Mouse (Mus musculus) cerebellum, adult 8-10 months (tissue): ENCODE results near the gene Gon4l.
"Not testable (repeated sequence)": the region's sequence is repeated elsewhere in the genome, so short reads cannot be mapped to it uniquely, and the experiment has no call there.

ENCODE experiments used
- DNase-seq: peaks from one replicate; pipeline ENCODE4 v3.0.0; 2022

Gene Gon4l

GRCm38 (mm10) chr3:88834951-88835491, at the start of gene Gon4l:
Gene Gon4l (plus strand): TSS chr3:88835231.
- peak; percentile 41 for DNase-seq

- DNase-seq = not testable (repeated sequence)
Observed at GRCm38 (mm10) chr3:88786323-88786722, 48.7 kb upstream of the Gon4l start.

- DNase-seq = not testable (repeated sequence)
Observed at GRCm38 (mm10) chr3:88786805-88787204, 48.2 kb upstream of the Gon4l start.

- not testable (repeated sequence) for DNase-seq
Observed at GRCm38 (mm10) chr3:88788033-88788432, 47.0 kb upstream of the Gon4l start.

- not testable (repeated sequence) for DNase-seq
Observed at GRCm38 (mm10) chr3:88797507-88797906, 37.5 kb upstream of the Gon4l start.

DNA sequence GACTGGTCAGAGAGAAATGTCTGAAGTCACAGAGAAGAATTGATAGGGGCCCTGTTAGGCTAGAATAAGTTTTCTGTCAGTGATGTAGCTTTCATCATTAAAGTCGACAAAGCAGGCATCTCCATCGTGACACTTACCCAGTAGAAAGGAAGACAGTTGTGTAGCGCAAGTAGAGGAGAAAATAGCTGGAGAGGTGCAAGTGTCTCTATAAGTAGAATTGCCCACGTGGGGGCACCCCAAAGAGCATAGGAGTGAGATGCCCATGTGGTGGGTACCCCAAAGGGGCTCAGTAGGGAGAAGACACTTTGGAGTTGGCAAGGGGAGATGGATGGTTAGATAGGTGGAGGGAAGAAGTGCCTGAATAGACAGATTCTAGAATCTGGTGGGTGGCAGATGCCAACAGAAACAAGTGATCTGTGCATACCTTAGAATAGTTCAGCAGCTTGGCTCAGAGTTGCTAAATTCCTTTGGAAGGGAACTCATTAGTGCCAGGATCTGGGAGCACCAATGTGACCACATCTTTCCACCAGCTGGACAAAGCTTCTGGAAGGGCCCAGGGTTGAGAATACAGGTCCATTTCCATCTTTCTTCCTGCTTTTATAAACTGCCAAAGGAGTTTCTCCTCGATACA, 31.0 kb upstream of the Gon4l start:
- DNase-seq = no peak

- no peak for DNase-seq
Observed at GRCm38 (mm10) chr3:88825710-88826109, 9.3 kb upstream of the Gon4l start.

GRCm38 (mm10) chr3:88827231-88827630, 7.8 kb upstream of the Gon4l start:
- DNase-seq = no peak

- DNase-seq = peak; percentile 83
Observed at GRCm38 (mm10) chr3:88831177-88832121, 3.6 kb upstream of the Gon4l start.

- DNase-seq = peak; percentile 63
Observed at GRCm38 (mm10) chr3:88832388-88832787, 2.6 kb upstream of the Gon4l start.

- DNase-seq = no peak
Observed at GRCm38 (mm10) chr3:88849172-88849571, 14.1 kb downstream of the Gon4l start.

GRCm38 (mm10) chr3:88855837-88856236, 20.8 kb downstream of the Gon4l start:
- DNase-seq = no peak

GRCm38 (mm10) chr3:88862129-88862528, 27.1 kb downstream of the Gon4l start:
- DNase-seq = no peak

DNA sequence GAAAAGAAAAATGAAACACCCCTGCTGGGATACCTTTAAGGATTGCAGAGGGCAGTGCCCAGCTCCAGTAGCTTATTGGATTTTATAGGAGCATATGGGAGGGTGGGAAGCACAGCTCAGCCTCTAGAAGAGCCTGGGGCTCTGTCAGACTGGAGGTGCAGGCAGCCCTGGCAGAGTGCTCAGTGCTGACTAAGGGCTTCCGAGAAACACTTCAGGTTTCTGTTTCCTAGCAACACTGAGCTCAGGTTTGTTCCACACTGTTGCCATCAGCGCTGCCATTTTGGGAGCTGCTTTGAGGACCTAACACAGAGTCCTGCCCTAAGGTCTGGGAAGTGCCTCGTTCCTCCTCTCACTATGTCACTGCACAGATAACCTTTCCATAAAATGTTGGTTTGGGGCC, 31.7 kb downstream of the Gon4l start:
- not testable (repeated sequence) for DNase-seq

- DNase-seq = not testable (repeated sequence)
Observed at GRCm38 (mm10) chr3:88867177-88867576, 32.1 kb downstream of the Gon4l start.

- not testable (repeated sequence) for DNase-seq
Observed at GRCm38 (mm10) chr3:88868449-88868848, 33.4 kb downstream of the Gon4l start.

DNA sequence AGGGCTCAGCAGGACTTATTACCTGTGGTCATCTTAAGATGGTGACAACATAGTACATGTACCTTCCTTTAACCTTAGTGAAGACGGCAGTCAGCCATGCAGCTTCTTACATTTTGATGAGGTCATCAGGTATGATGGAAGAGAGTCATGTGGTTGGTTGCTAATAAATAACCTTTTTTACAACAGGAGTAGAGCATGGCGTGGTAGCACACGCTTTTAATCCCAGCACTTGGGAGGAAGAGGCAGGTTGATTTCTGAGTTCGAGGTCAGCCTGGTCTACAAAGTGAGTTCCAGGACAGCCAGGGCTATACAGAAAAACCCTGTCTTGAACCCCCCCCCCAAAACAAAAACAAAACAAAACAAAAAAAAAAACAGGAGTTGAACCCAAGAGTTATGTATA, 47.5 kb downstream of the Gon4l start:
- DNase-seq = not testable (repeated sequence)

DNA sequence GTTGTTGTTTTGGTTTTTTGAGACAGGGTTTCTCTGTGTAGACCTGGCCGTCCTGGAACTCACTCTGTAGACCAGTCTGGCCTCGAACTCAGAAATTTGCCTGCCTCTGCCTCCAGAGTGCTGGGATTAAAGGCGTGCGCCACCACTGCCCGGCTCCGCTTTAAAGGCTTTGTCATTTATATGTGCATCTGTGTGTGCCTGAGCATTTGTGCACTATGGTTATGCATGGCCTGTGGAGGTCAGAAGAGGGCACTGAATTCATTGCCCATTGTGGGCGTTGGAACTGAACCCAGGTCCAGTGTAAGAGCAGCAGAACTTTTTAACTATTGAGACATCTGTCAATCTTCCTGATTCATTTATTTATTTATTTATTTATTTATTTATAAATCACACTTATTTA, 58.0 kb downstream of the Gon4l start:
- not testable (repeated sequence) for DNase-seq

- no peak for DNase-seq
Observed at GRCm38 (mm10) chr3:88904803-88905202, 69.8 kb downstream of the Gon4l start.

DNA sequence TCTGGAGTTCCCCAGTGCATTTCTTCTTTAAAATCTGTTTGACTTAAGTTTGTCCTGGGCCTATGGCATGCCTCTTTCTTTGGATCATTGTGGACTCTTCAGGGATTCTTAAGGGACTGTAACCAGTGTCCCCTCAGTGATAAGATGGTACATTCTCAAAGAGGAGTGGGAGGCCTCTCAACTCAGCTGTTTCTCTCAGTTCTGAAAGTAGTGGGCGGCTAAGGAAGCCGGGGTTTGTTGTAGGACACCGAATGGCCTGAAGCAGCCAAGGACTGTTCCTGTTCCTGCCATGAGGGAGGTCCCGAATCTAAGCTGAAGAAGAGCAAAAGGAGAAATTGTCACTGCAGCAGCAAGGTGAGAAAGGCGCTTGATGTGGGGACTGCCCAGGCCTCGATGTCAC, 70.2 kb downstream of the Gon4l start:
- DNase-seq = no peak

DNA sequence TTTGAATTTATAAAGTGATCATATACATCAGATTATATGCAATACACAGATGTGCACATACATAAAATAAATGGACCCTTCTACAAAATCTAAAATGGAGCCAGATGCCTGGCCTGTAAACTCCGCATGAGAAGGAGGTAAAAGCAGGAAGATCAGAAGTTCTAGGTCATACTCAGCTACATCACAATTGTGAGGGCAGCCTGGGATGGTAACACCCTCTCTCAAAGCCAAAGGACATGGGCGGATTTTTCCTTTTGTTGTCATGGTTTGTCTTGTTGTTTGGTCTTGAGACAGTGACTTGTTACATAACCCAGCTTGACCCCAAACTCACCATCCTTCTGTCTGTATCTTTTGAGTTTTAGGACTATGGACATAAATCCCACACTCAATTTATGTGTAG, 70.7 kb downstream of the Gon4l start:
- DNase-seq = no peak

DNA sequence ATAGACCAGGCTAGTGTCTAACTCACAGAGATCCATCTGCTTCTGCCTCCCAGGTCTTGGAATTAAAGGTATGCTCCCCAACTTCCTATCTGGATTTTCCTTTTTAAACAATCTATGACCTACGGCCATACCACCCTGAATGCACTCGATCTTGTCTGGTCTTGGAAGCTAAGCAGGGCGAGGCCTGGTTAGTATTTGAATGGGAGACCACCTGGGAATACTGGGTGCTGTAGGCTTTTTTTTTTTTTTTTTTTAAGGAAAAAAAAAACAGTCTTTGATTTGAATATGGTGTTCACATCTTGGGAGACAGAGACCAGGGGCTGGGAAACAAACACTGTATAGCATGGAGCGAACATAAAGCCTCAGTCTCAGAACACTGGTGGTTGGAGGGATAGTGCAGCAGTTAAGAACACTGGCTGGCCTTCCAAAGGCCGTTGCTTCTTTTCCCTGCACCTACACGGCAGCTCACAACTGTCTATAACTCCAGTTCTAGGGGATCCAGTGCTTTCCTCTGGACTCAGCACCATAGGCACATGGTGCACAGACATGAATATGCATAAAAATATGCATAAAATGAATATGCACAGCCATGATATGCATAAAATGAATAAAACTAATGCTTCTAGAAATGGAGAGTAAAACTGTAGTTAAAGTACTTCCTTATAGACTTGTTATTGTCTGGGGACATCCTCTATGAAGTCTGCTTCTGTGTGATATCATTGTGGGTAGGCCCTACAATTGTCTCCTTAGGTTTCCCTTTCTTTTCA, 71.5 kb downstream of the Gon4l start:
- no peak for DNase-seq

DNA sequence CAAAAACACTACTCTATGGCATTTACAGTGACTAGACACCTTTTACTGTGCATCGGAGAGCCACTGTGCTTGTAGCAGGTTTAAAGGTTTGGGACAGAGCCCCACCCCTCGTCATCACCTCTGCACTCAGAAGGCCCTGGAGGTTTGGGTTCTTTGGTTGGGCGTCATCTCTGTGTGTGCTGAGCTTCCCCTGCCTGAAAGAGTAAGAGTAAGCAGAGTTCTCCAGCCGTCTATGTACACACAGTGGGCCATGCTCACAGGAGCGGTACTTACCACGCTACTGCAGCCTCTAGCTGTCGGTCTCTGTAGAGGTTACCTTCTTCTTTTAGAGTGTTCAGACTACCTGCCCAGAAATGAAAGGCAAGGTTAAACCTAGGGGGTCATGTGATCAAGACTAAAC, 77.6 kb downstream of the Gon4l start:
- DNase-seq = no peak
